In genomic region chr13:47942368-47942787, GRCm38 (mm10) we compare ENCODE assay signal across 7 mouse cellular contexts.
DNase-seq lines count a peak whose midpoint lies in the region; ATAC-seq lines count a peak whose summit lies in the region.

No protein-coding gene starts in this region.

- peaks cover 10% of the 10 kb centered on the region; the same call in 1 of the 2 replicates for H3K4me1 ChIP-seq in limb, embryonic 12.5 days (replicated peaks)
- H3K4me1 ChIP-seq in limb, embryonic 10.5 days: no peaks in the 10 kb centered on the region
- H3K4me1 ChIP-seq in forebrain, embryonic 10.5 days: peaks cover 30% of the 10 kb centered on the region
- peaks cover 5% of the 10 kb centered on the region; the same call in 1 of the 2 replicates for H3K4me1 ChIP-seq in midbrain, embryonic 11.5 days (ENCODE audit: control insufficient read depth, insufficient read depth, low read length)

- peaks cover 5% of the 10 kb centered on the region; the same call in 1 of the 2 replicates for H3K27me3 ChIP-seq in limb, embryonic 12.5 days
- H3K27me3 ChIP-seq in limb, embryonic 10.5 days (ENCODE audit: low read depth, poor library complexity, severe bottlenecking): peaks cover 4% of the 10 kb centered on the region; the same call in 1 of the 2 replicates
- H3K27me3 ChIP-seq in forebrain, embryonic 10.5 days (ENCODE audit: poor library complexity, severe bottlenecking): peaks cover 14% of the 10 kb centered on the region
- no peaks in the 10 kb centered on the region for H3K27me3 ChIP-seq in midbrain, embryonic 11.5 days (ENCODE audit: control insufficient read depth, insufficient read depth, low read length)

- no peak overlapping the region for H3K9ac ChIP-seq in limb, embryonic 12.5 days (replicated peaks)
- H3K9ac ChIP-seq in midbrain, embryonic 11.5 days (ENCODE audit: low read length): peak overlapping the region; percentile 7; the same call in 1 of the 2 replicates

- H3K36me3 ChIP-seq in limb, embryonic 12.5 days: no peaks in the 10 kb centered on the region
- no peaks in the 10 kb centered on the region for H3K36me3 ChIP-seq in limb, embryonic 10.5 days
- no peaks in the 10 kb centered on the region for H3K36me3 ChIP-seq in forebrain, embryonic 10.5 days (replicated peaks)
- no peaks in the 10 kb centered on the region for H3K36me3 ChIP-seq in midbrain, embryonic 11.5 days (ENCODE audit: control insufficient read depth, insufficient read depth, low read length)

- 24% methylated on average over 8 of the region's 8 CpGs for WGBS in limb, embryonic 12.5 days
- 14% methylated on average over 8 of the region's 8 CpGs for WGBS in limb, embryonic 10.5 days
- WGBS in forebrain, embryonic 10.5 days: 5% methylated on average over 8 of the region's 8 CpGs
- WGBS in midbrain, embryonic 11.5 days: 8% methylated on average over 8 of the region's 8 CpGs

- no peak overlapping the region for H3K4me3 ChIP-seq in limb, embryonic 12.5 days (replicated peaks)
- no peak overlapping the region for H3K4me3 ChIP-seq in limb, embryonic 10.5 days
- peak overlapping the region; percentile 28 for H3K4me3 ChIP-seq in forebrain, embryonic 10.5 days
- H3K4me3 ChIP-seq in midbrain, embryonic 11.5 days (ENCODE audit: low read depth, low read length): no peak overlapping the region

- H3K27ac ChIP-seq in limb, embryonic 12.5 days: no peak overlapping the region
- H3K27ac ChIP-seq in limb, embryonic 10.5 days: no peak overlapping the region
- H3K27ac ChIP-seq in forebrain, embryonic 10.5 days: peak overlapping the region; percentile 78
- H3K27ac ChIP-seq in midbrain, embryonic 11.5 days (ENCODE audit: low read depth, low read length): no peak overlapping the region

- ATAC-seq in limb, embryonic 12.5 days (ENCODE audit: insufficient number of reproducible peaks, insufficient read depth, low FRiP score, low TSS enrichment, low read depth): no peak
- ATAC-seq in midbrain, embryonic 11.5 days (ENCODE audit: low FRiP score): 0 out of 2 replicates have a peak, but pooled peaks have one; percentile 35

- no peak for DNase-seq in limb, embryonic 10.5 days (ENCODE audit: low spot score)
- no peak for DNase-seq in forebrain, embryonic 10.5 days (ENCODE audit: extremely low spot score, low spot score)
- DNase-seq in heart, postnatal 4 days: peak; percentile 11
- DNase-seq in midbrain, embryonic 11.5 days (ENCODE audit: low spot score, missing footprints): peak; percentile 90
- DNase-seq in testis, postnatal 10 days (ENCODE audit: low spot score): peak; percentile 57
- DNase-seq in c-Kit-positive CD71-positive TER-119-positive erythroid progenitor cells, embryonic 14.5 days (ENCODE audit: low spot score): no peak

- no peaks in the 10 kb centered on the region for H3K9me3 ChIP-seq in limb, embryonic 12.5 days
- no peaks in the 10 kb centered on the region for H3K9me3 ChIP-seq in limb, embryonic 10.5 days (replicated peaks)
- H3K9me3 ChIP-seq in forebrain, embryonic 10.5 days: no peaks in the 10 kb centered on the region
- H3K9me3 ChIP-seq in midbrain, embryonic 11.5 days (ENCODE audit: control insufficient read depth, low read length): no peaks in the 10 kb centered on the region

- 0 out of 2 replicates have a peak overlapping the region, but pooled peaks have one; percentile 3 for H3K4me2 ChIP-seq in limb, embryonic 12.5 days
- H3K4me2 ChIP-seq in midbrain, embryonic 11.5 days: peak overlapping the region; percentile 26

Comparison
In these comparisons a context has a peak if more than half of its experiments do, and no peak if none do; other contexts are left out.
1. DNase-seq: peak in heart, postnatal 4 days (single experiment), midbrain, embryonic 11.5 days (single experiment) and testis, postnatal 10 days (single experiment); none in limb, embryonic 10.5 days (single experiment), forebrain, embryonic 10.5 days (single experiment) and c-Kit-positive CD71-positive TER-119-positive erythroid progenitor cells, embryonic 14.5 days (single experiment).